Mouse (Mus musculus) cerebellum, adult 2 months (tissue): ENCODE measurements at regions not wholly inside any gene's neighbourhood (a gene's known extent, or its start where the extent isn't known, plus 50 kb on each side); places are given as distances from the start of the nearest gene placed in this dataset.

Experiments used
- CTCF ChIP-seq: fragments of 200-500 bp; IDR thresholded peaks from 2 replicates; pipeline ENCODE4 v1.5.1; 2011; ENCODE audit warnings: low read depth, mild to moderate bottlenecking, control low read depth, low read length, moderate library complexity, borderline replicate concordance; ENCODE audit not compliant: insufficient read depth
- POLR2A ChIP-seq: fragments of 200-500 bp; IDR thresholded peaks from 2 replicates; pipeline ENCODE4 v1.6.1; 2011; ENCODE audit warnings: low read length, control low read depth, borderline replicate concordance; ENCODE audit not compliant: insufficient read depth

GRCm38 (mm10) chrX:10871613-10872012, 156.8 kb downstream of the Mid1ip1 start:
- TF ChIP-seq CTCF, result no peak
- TF ChIP-seq POLR2A, result no peak
